20 mouse cellular contexts compared by ENCODE assay signal in the genomic region with DNA sequence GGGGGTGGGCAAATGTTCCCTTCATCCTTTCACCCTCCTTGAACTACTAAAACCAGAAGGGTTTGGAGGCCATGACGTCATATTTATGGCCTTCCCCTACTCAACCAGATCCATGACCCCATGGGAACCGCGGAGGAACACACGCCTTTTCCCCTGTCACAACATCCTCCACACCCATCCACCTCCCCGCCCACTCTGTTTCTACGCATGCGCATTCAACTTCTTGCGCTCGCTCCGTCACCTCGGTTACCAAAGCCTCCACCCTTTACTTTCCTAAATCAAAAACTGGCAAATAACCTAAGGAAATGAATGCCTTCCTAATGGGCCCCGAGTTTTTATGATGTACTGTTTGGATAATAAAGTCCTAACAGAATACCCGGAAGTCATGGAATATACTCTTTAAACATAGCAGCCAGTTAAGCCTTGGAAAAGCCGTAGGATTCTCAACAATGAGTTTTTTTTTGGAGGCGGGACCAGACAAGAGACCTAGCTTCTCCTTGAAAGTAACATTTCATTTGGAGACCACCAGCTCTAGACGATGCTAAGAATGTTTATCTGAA.
DNase-seq lines count a peak whose midpoint lies in the region; ATAC-seq and TF ChIP-seq lines count a peak whose summit lies in the region.
"Had no signal": no experiment of that assay in that cellular context is flagged by ENCODE, and none has a peak within 500 bp of the region (broad histone marks: within the 10 kb centered on the region; RNA-seq: fewer than 3 reads in every experiment).

No protein-coding gene starts in this region.

- no peak overlapping the region for H3K4me2 ChIP-seq in forebrain, embryonic 12.5 days
- no peak overlapping the region for H3K4me2 ChIP-seq in hindbrain, embryonic 12.5 days (replicated peaks)
- H3K4me2 ChIP-seq: hindbrain, embryonic 14.5 days; intestine, embryonic 15.5 days; midbrain, embryonic 12.5 days had no signal

- intact Hi-C loops in heart, postnatal 25 days (cut with DNase I) = no loop called here

- H3K27ac ChIP-seq in kidney, adult 2 months (ENCODE audit: insufficient read depth, low read depth, low read length) = no peak overlapping the region
- H3K27ac ChIP-seq in forebrain, embryonic 12.5 days = no peak overlapping the region
- no peak overlapping the region for H3K27ac ChIP-seq in hindbrain, embryonic 12.5 days
- H3K27ac ChIP-seq: embryonic facial prominence, embryonic 10.5 days; hindbrain, embryonic 14.5 days; intestine, embryonic 15.5 days; midbrain, embryonic 12.5 days had no signal

- TF ChIP-seq CTCF in kidney, adult 2 months (conservative IDR thresholded peaks at IDR 0.05; ENCODE audit: insufficient read depth, insufficient read length, low read depth, low read length) = no peak

- H3K4me1 ChIP-seq in kidney, adult 2 months (ENCODE audit: control insufficient read depth, insufficient read depth, low read length) = peaks cover 3% of the 10 kb centered on the region
- H3K4me1 ChIP-seq in forebrain, embryonic 12.5 days = no peaks in the 10 kb centered on the region; the same call in 1 of the 2 replicates
- H3K4me1 ChIP-seq in hindbrain, embryonic 12.5 days = 0 out of 2 replicates have a peak, but pooled peaks cover 2% of the 10 kb centered on the region
- H3K4me1 ChIP-seq: midbrain, embryonic 12.5 days had no signal

- H3K4me3 ChIP-seq in kidney, adult 2 months (ENCODE audit: insufficient read depth, low read depth, low read length) = no peak overlapping the region
- no peak overlapping the region for H3K4me3 ChIP-seq in forebrain, embryonic 12.5 days (replicated peaks)
- H3K4me3 ChIP-seq in hindbrain, embryonic 12.5 days = no peak overlapping the region
- H3K4me3 ChIP-seq: embryonic facial prominence, embryonic 10.5 days; erythroblast, embryonic 14.5 days; intestine, embryonic 15.5 days; midbrain, embryonic 12.5 days had no signal

- DNase-seq in kidney, adult 2 months = peak; percentile 51
- no peak for DNase-seq in kidney, postnatal 4 days
- DNase-seq in ZHBTc4 (ENCODE audit: low read depth, low spot score) = peak; percentile 87
- peak; percentile 58 for DNase-seq in heart, postnatal 25 days (ENCODE audit: low spot score)
- DNase-seq in lung, postnatal 25 days (ENCODE audit: low spot score) = peak; percentile 85
- no peak for DNase-seq in kidney, adult 8-10 months
- DNase-seq: adrenal gland, adult 8-10 months; cerebellum, adult 11 months; cerebellum, postnatal 36 days; kidney, postnatal 10 days; thymus, adult 18-20 months had no signal

- whole genome bisulfite sequencing in kidney, adult 2 months = 76% methylated on average over 16 of the region's 16 CpGs
- 92% methylated on average over 16 of the region's 16 CpGs for WGBS in forebrain, embryonic 12.5 days
- WGBS in hindbrain, embryonic 12.5 days = 86% methylated on average over 16 of the region's 16 CpGs

- H3K9ac ChIP-seq in forebrain, embryonic 12.5 days = no peak overlapping the region
- H3K9ac ChIP-seq in hindbrain, embryonic 12.5 days = no peak overlapping the region
- H3K9ac ChIP-seq: hindbrain, embryonic 14.5 days; intestine, embryonic 15.5 days; midbrain, embryonic 12.5 days had no signal

- no peak for ATAC-seq in forebrain, embryonic 12.5 days (ENCODE audit: low FRiP score)
- ATAC-seq in hindbrain, embryonic 12.5 days (ENCODE audit: low FRiP score) = no peak
- ATAC-seq: forebrain, embryonic 16.5 days; intestine, embryonic 15.5 days had no signal

- TF ChIP-seq POLR2A in kidney, adult 2 months (IDR thresholded peaks at IDR 0.05; ENCODE audit: low read depth, low read length) = no peak

- no peaks in the 10 kb centered on the region for H3K9me3 ChIP-seq in forebrain, embryonic 12.5 days
- H3K9me3 ChIP-seq in hindbrain, embryonic 12.5 days (replicated peaks) = no peaks in the 10 kb centered on the region
- H3K9me3 ChIP-seq: embryonic facial prominence, embryonic 10.5 days; G1E; intestine, embryonic 15.5 days; midbrain, embryonic 12.5 days had no signal

- no peaks in the 10 kb centered on the region for H3K36me3 ChIP-seq in kidney, adult 2 months (ENCODE audit: control insufficient read depth, insufficient read depth, low read length)
- H3K36me3 ChIP-seq in forebrain, embryonic 12.5 days (replicated peaks) = no peaks in the 10 kb centered on the region
- H3K36me3 ChIP-seq in hindbrain, embryonic 12.5 days = no peaks in the 10 kb centered on the region
- H3K36me3 ChIP-seq: embryonic facial prominence, embryonic 10.5 days; G1E; intestine, embryonic 15.5 days; midbrain, embryonic 12.5 days had no signal

- no peaks in the 10 kb centered on the region for H3K27me3 ChIP-seq in kidney, adult 2 months (replicated peaks; ENCODE audit: control insufficient read depth, insufficient read depth, low read length)
- H3K27me3 ChIP-seq in forebrain, embryonic 12.5 days = peaks cover 12% of the 10 kb centered on the region
- no peaks in the 10 kb centered on the region for H3K27me3 ChIP-seq in hindbrain, embryonic 12.5 days
- H3K27me3 ChIP-seq: intestine, embryonic 15.5 days had no signal

Comparison
In these comparisons a context has a peak if more than half of its experiments do, and no peak if none do; other contexts are left out.
1. DNase-seq: peak in kidney, adult 2 months (single experiment), ZHBTc4 (single experiment), heart, postnatal 25 days (single experiment) and lung, postnatal 25 days (single experiment); none in kidney, postnatal 4 days (0 of 2) and kidney, adult 8-10 months (0 of 2).